Mouse (Mus musculus) kidney, embryonic 14.5 days (tissue): ENCODE data around the gene Tmem87b. TPM values are rescaled to one million over a fixed set of nuclear protein-coding genes. Genes with fewer than 3 reads are reported as not detected.

ENCODE experiments used
- ATAC-seq: fragments of 200-750 bp; cut with Nextera tagmentation; 2 replicates; pipeline ENCODE4 v1.8.0; 2017; ENCODE audit warnings: moderate number of reproducible peaks, mild to moderate bottlenecking, moderate TSS enrichment, moderate library complexity; ENCODE audit not compliant: low FRiP score, low TSS enrichment
- H3K27ac ChIP-seq: fragments of 300-500 bp; sonication (generic); 2 replicates; pipeline ENCODE4 v1.5.1; 2014; ENCODE audit warnings: low read depth, mild to moderate bottlenecking, low read length, moderate library complexity, mixed read lengths
- H3K27me3 ChIP-seq: fragments of 300-500 bp; sonication (generic); 2 replicates; pipeline ENCODE4 v1.6.1; 2014; ENCODE audit warnings: mild to moderate bottlenecking, low read length; ENCODE audit not compliant: control insufficient read depth, insufficient read depth
- H3K36me3 ChIP-seq: fragments of 300-500 bp; sonication (generic); 2 replicates; pipeline ENCODE4 v1.6.1; 2014; ENCODE audit warnings: low read length, mixed read lengths; ENCODE audit not compliant: control insufficient read depth, insufficient read depth
- H3K4me1 ChIP-seq: fragments of 300-500 bp; sonication (generic); 2 replicates; pipeline ENCODE4 v1.6.1; 2014; ENCODE audit warnings: low read length, mixed read lengths; ENCODE audit not compliant: control insufficient read depth, insufficient read depth
- H3K4me2 ChIP-seq: fragments of 300-500 bp; sonication (generic); replicated peaks from 2 replicates; pipeline ENCODE4 v1.6.1; 2014; ENCODE audit warnings: low read depth, mild to moderate bottlenecking, low read length
- H3K4me3 ChIP-seq: fragments of 300-500 bp; sonication (generic); 2 replicates; pipeline ENCODE4 v1.5.1; 2014; ENCODE audit warnings: mild to moderate bottlenecking, low read length
- H3K9ac ChIP-seq: fragments of 300-500 bp; sonication (generic); 2 replicates; pipeline ENCODE4 v1.6.1; 2014; ENCODE audit warnings: low read depth, mild to moderate bottlenecking, low read length, moderate library complexity
- H3K9me3 ChIP-seq: fragments of 300-500 bp; sonication (generic); 2 replicates; pipeline ENCODE4 v1.6.1; 2016; ENCODE audit warnings: low read length; ENCODE audit not compliant: control insufficient read depth
- WGBS: fragments of 180-500 bp; shearing (Covaris S2); extraction: QIAGEN DNeasy Blood & Tissue Kit; methylation state at CpG from one replicate; pipeline ENCODE4 v1.1.7; 2014; 5-methylcytosine and 5-hydroxymethylcytosine counted together
- polyA plus RNA-seq: library from polyadenylated mRNA; unstranded; fragments of >200 nt; fragmentation: Nextera tagmentation; extraction: Ambion mirVana; gene quantifications from 2 replicates; pipeline ENCODE4 v1.2.1, GENCODE M21; 2014

Gene Tmem87b
- 14.8 and 31.8 TPM in 2 replicates for polyA plus RNA-seq

GRCm38 (mm10) chr2:128817786-128818681 lies at the start of gene Tmem87b:
TSS of gene Tmem87b (plus strand) at chr2:128818118.
- H3K4me1 ChIP-seq, result peaks cover 10% of the 10 kb centered on the region; the same call in 1 of the 2 replicates
- H3K4me3 ChIP-seq, result peak within 1 kb of the TSS; percentile 57
- peak within 1 kb of the TSS; percentile 58 for H3K4me2 ChIP-seq
- no peaks in the 10 kb centered on the region for H3K27me3 ChIP-seq
- H3K36me3 ChIP-seq, result no peaks in the 10 kb centered on the region
- H3K9ac ChIP-seq, result peak within 1 kb of the TSS; percentile 74
- peak; percentile 95 for ATAC-seq
- WGBS, result under 1% methylated on average over 52 of the region's 59 CpGs
- no peaks in the 10 kb centered on the region for H3K9me3 ChIP-seq
- peak within 1 kb of the TSS; percentile 89 for H3K27ac ChIP-seq

- Histone ChIP-seq H3K9me3 (no peaks in the 10 kb centered on the region), H3K27me3 (no peaks in the 10 kb centered on the region), H3K4me1 (no peaks in the 10 kb centered on the region), H3K4me3 (no peak overlapping the region), H3K27ac (no peak overlapping the region), H3K4me2 (no peak overlapping the region), H3K36me3 (peaks cover 3% of the 10 kb centered on the region; the same call in 1 of the 2 replicates), H3K9ac (no peak overlapping the region)
- 85% methylated on average over 4 of the region's 4 CpGs for WGBS
- ATAC-seq, result no peak
Measured at GRCm38 (mm10) chr2:128768545-128769247, 49.2 kb upstream of the Tmem87b start.

- Histone ChIP-seq H3K4me3 (no peak overlapping the region), H3K36me3 (peaks cover 3% of the 10 kb centered on the region; the same call in 1 of the 2 replicates), H3K4me2 (no peak overlapping the region), H3K27me3 (no peaks in the 10 kb centered on the region), H3K9ac (no peak overlapping the region), H3K4me1 (no peaks in the 10 kb centered on the region), H3K9me3 (no peaks in the 10 kb centered on the region), H3K27ac (no peak overlapping the region)
- ATAC-seq, result no peak
- 89% methylated on average over 6 of the region's 6 CpGs for WGBS
Measured at GRCm38 (mm10) chr2:128770557-128770956, 47.4 kb upstream of the Tmem87b start.

- no peaks in the 10 kb centered on the region for H3K4me1 ChIP-seq
- no peak for ATAC-seq
- H3K4me3 ChIP-seq, result no peak overlapping the region
- H3K9me3 ChIP-seq, result no peaks in the 10 kb centered on the region
- no peak overlapping the region for H3K27ac ChIP-seq
- H3K4me2 ChIP-seq, result no peak overlapping the region
- H3K9ac ChIP-seq, result no peak overlapping the region
- peaks cover 3% of the 10 kb centered on the region; the same call in 1 of the 2 replicates for H3K36me3 ChIP-seq
- WGBS, result 87% methylated on average over 4 of the region's 4 CpGs
- no peaks in the 10 kb centered on the region for H3K27me3 ChIP-seq
Measured at GRCm38 (mm10) chr2:128771048-128771447, 46.9 kb upstream of the Tmem87b start.

GRCm38 (mm10) chr2:128771750-128772338 lies 46.1 kb upstream of the Tmem87b start:
- Histone ChIP-seq H3K9ac (no peak overlapping the region), H3K27me3 (no peaks in the 10 kb centered on the region), H3K36me3 (peaks cover 3% of the 10 kb centered on the region; the same call in 1 of the 2 replicates), H3K27ac (no peak overlapping the region), H3K9me3 (no peaks in the 10 kb centered on the region), H3K4me1 (no peaks in the 10 kb centered on the region), H3K4me3 (no peak overlapping the region), H3K4me2 (no peak overlapping the region)
- no peak for ATAC-seq
- WGBS, result 93% methylated on average over 7 of the region's 7 CpGs

- H3K36me3 ChIP-seq, result peaks cover 8% of the 10 kb centered on the region; the same call in 1 of the 2 replicates
- WGBS, result 91% methylated on average over 5 of the region's 5 CpGs
Measured at GRCm38 (mm10) chr2:128782231-128782630, 35.7 kb upstream of the Tmem87b start.

GRCm38 (mm10) chr2:128783660-128784345 lies 34.1 kb upstream of the Tmem87b start:
- H3K9me3 ChIP-seq, result no peaks in the 10 kb centered on the region
- no peak overlapping the region for H3K27ac ChIP-seq
- H3K4me2 ChIP-seq, result no peak overlapping the region
- H3K9ac ChIP-seq, result no peak overlapping the region
- no peak overlapping the region for H3K4me3 ChIP-seq
- H3K36me3 ChIP-seq, result peaks cover 9% of the 10 kb centered on the region; the same call in 1 of the 2 replicates
- H3K27me3 ChIP-seq, result no peaks in the 10 kb centered on the region
- ATAC-seq, result no peak
- H3K4me1 ChIP-seq, result no peaks in the 10 kb centered on the region
- WGBS, result 69% methylated on average over 10 of the region's 10 CpGs

More at GRCm38 (mm10) chr2:128782231-128782630, 35.7 kb upstream of the Tmem87b start:
- Histone ChIP-seq H3K4me2 (no peak overlapping the region), H3K9me3 (no peaks in the 10 kb centered on the region), H3K4me1 (no peaks in the 10 kb centered on the region), H3K4me3 (no peak overlapping the region), H3K27ac (no peak overlapping the region), H3K9ac (no peak overlapping the region), H3K27me3 (no peaks in the 10 kb centered on the region)
- no peak for ATAC-seq

- no peak for ATAC-seq
- Histone ChIP-seq H3K9ac (no peak overlapping the region), H3K9me3 (no peaks in the 10 kb centered on the region), H3K36me3 (peaks cover 9% of the 10 kb centered on the region; the same call in 1 of the 2 replicates), H3K4me3 (no peak overlapping the region), H3K27me3 (no peaks in the 10 kb centered on the region), H3K27ac (no peak overlapping the region), H3K4me2 (no peak overlapping the region), H3K4me1 (no peaks in the 10 kb centered on the region)
- 93% methylated on average over 7 of the region's 7 CpGs for WGBS
Measured at GRCm38 (mm10) chr2:128784814-128785213, 33.1 kb upstream of the Tmem87b start.
